Mouse (Mus musculus) central nervous system, embryonic 18 days (tissue): ENCODE results near the gene Irs3. TPM values are rescaled to one million over a fixed set of nuclear protein-coding genes. Genes with fewer than 3 reads are reported as not detected.

Source experiments
- polyA plus RNA-seq: library from polyadenylated mRNA; depleted of rRNA; stranded (reverse); fragments of >200 nt; gene quantifications from 2 replicates; pipeline ENCODE4 v1.2.3, GENCODE M21; 2012; rRNA removed

Gene Irs3
- polyA plus RNA-seq: 0.11 and 0.12 TPM in 2 replicates

DNA sequence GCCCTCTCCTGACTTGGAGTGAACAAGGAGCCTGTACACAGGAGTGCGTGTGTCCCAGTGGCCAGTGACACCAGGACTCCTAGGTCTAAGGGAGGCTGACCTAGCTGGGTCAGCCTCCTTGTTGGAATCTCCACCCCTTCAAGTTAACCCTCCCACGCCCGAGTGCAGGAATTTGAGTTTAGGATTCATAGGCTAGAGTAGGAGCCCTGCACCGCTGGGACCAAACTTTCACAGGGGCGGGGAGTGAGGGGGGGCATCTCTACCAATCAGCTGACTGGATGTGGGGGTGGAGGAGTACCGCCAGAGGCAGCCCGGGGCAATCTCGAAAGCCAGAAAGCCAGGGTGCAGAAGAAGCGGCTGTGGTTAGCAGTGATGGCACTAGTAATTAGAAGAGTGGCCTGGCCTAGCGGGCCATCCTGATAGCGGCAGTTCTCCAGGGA is at the start of gene Irs3:
Gene Irs3 (minus strand): TSS at position 63 of the 440 bp plus-strand sequence.

DNA sequence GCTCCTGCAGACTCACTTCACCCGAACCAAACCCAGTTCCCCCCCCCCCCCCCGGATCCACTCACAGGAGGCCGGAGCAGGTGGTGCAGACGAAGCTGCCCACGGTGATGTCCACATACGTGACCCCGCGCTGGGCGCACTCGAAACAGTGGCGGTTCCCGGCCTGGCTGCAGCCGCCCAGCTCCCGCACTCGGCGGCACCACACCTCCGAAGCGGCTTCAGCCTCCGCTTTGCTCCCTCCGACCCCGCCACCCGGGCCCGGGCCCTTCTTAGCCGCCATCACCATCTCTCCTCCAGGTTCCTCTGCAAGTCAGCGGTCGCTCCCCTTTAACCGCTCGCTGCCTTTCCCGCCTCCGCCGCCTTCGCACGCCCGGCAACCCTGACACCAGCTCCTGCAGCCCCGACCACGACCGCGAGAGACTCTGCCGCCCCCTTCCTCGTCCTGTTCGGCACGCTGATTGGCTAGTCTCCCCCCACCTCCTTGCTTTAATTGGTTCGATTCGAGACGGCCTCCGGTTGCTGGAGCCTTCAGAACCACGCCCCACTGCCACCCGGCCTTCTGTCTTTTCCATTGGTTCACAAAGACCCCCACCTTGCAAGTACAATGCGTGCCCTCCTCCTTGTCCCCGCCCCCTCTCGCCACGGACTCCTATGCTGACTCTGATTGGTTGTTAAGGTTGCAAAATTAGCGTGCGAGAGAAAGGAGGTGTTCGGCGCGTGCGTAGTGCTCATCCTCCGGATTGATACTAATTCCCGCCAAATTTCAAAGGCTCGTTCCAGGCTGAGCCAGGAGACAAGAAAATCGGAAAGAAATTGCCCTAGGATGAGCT is 39.0 kb upstream of the Irs3 start, which contains the start of gene Agfg2:
Gene Agfg2 (minus strand): TSS at position 433 of the 830 bp plus-strand sequence.

DNA sequence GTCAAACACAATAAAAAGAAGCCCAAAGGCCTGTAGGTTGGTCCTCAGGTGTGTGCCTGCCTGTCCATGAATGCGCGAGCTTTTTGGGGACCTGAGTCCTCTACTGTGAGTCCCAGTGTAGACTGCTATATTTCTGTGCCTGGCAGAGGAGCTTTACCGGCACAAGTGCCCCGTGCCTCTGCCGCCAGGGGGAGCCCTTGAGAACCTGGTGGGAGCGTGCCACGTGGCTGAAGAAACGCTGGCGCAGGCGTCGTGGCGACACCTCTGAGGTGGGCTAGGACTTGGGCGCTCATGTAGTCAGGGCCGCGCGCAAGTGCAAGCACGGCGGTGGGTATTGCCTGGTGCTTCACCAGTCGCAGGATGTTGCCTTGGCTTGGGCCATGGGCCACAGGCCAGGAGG is 4.5 kb downstream of the Irs3 start, which contains the start of gene Sap25:
Gene Sap25 (plus strand): TSS at position 281 of the 400 bp plus-strand sequence.

DNA sequence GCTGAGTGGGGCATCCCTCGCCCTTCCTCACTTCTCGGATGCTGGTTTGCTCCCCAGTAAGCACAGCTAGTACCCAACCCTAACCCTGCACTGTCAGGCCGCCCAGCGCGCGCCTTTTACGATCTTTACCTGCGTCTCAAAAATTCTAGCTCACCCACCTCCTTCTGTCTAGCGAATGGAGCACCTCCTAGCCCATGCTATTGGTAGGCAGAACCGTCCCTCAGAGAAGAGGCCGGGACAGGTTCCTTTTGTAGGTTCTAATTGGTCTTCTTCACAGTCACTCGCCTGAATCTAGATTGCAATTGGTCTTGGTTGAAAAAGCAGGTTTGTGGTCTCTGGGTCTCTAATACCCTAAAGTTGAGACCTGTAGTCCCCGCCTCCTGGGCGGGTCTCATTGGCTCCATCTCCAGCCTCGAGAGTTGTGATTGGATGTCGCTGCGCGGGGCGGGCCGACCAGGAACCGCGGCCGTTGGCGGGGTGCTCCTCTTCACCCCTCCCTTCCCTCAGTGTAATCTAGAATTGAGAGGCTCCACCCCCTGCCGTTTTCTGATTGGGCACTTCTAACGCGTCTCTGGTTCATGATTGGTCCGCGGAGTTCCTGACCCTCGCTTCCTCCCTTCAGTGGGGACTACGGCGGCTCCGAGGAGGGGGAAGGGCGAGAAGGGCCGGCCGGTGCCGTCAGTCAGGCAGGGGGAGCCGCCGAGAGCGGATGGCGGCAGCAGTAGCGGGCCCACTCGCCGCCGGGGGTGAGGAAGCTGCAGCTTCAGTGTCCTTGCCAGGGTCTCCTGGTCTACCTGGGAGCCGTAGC is 16.8 kb downstream of the Irs3 start, which contains the start of the genes Fbxo24, Lrch4 and Gm20605:
Gene Fbxo24 (minus strand): TSS at position 505 of the 808 bp plus-strand sequence.
Gene Lrch4 (plus strand): TSS at position 624 of the 808 bp plus-strand sequence.
Gene Gm20605 (plus strand): TSS at position 678 of the 808 bp plus-strand sequence.

DNA sequence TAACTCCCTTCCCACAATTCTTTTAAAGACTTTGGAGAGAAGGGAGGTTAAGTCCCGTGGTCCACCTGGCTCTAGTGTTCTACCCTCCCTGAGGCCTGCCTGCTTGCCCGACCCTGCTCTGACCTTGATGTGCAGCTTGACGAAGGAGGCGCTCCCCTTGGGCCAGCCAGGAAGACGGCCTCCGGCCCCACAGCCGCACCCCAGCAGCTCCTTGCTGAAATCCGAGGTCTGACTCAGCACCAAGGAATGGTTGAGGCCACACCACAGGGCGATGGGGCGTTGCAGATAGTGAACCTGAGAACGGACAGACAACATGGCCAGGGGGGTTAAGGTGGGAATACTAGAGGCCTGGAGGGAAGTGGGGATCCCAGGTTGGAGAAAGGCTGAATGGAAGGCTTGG is 32.0 kb downstream of the Irs3 start, which contains the start of gene Pcolce:
Gene Pcolce (minus strand): TSS at position 235 of the 400 bp plus-strand sequence.

DNA sequence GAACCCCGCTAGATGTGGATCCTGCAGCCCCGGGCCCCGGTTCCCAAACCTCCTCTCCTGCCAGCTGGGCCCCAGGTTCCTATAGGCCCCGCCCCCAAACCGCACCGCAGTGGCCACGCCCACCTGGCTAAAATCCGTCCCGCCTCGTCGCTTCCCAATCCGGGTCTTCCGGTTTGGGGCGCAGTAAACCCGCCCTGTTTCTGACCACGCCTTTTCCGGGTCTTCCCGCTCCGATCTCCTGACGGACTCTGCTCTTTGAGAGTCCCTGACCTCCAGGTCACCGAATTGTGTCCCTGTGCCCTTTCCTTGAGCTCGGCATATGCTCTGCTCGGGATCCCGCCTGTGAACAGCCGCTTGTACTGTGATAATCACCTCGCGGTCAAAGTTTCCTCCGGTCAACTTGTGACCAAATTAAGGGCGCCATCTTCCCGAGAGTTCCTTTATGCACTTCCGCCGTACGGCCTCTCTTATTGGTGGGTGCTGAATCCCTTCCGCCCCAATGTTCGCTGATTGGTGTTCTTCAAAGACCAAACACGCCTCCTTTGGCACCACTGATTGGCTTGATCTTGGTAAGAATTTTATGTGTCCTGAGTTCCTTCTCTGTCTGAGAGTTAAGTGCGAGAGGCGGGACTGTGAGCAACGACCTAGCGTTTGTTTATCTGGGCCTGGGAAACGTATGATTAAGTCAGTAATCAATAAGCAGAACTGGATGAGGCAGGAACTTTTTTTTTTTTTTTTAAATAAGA is 44.7 kb downstream of the Irs3 start, which contains the start of gene Mospd3:
Gene Mospd3 (minus strand): TSS at position 440 of the 746 bp plus-strand sequence.

Other genes starting within 250 kb of the Irs3 start
- 0.45 and 0.57 TPM in 2 replicates for gene Zan, start 168.7 kb downstream of the Irs3 start, polyA plus RNA-seq
- gene Pop7, start 143.2 kb downstream of the Irs3 start, polyA plus RNA-seq: 70.9 and 72.2 TPM in 2 replicates
- gene Gigyf1, start 127.2 kb downstream of the Irs3 start, polyA plus RNA-seq: 50.1 and 51.6 TPM in 2 replicates
- gene Epo, start 112.5 kb downstream of the Irs3 start, polyA plus RNA-seq: not detected in 2 replicates
- gene Gnb2, start 112.2 kb downstream of the Irs3 start, polyA plus RNA-seq: 906 and 968 TPM in 2 replicates
- 310 and 353 TPM in 2 replicates for gene Actl6b, start 92.2 kb downstream of the Irs3 start, polyA plus RNA-seq
- 13.6 and 15.5 TPM in 2 replicates for gene Tfr2, start 75.9 kb downstream of the Irs3 start, polyA plus RNA-seq
- gene Mospd3, start 44.7 kb downstream of the Irs3 start, polyA plus RNA-seq: 70.8 and 83.0 TPM in 2 replicates
- 16.1 and 32.8 TPM in 2 replicates for gene Pcolce, start 31.9 kb downstream of the Irs3 start, polyA plus RNA-seq
- 0.16 and 0.23 TPM in 2 replicates for gene Fbxo24, start 16.7 kb downstream of the Irs3 start, polyA plus RNA-seq
- 9.6 and 11.4 TPM in 2 replicates for gene Lrch4, start 16.6 kb downstream of the Irs3 start, polyA plus RNA-seq
- gene Gm20605, start 16.5 kb downstream of the Irs3 start, polyA plus RNA-seq: 10.2 and 10.7 TPM in 2 replicates
- 17.5 and 20.8 TPM in 2 replicates for gene Sap25, start 4.4 kb downstream of the Irs3 start, polyA plus RNA-seq
- gene Agfg2, start 39.0 kb upstream of the Irs3 start, polyA plus RNA-seq: 21.1 and 22.9 TPM in 2 replicates
- 180 and 212 TPM in 2 replicates for gene Nyap1, start 95.9 kb upstream of the Irs3 start, polyA plus RNA-seq
- gene Tsc22d4, start 100.0 kb upstream of the Irs3 start, polyA plus RNA-seq: 68.3 and 79.4 TPM in 2 replicates
- gene Ppp1r35, start 133.1 kb upstream of the Irs3 start, polyA plus RNA-seq: 46.6 and 55.4 TPM in 2 replicates
- 30.1 and 30.3 TPM in 2 replicates for gene Mepce, start 141.9 kb upstream of the Irs3 start, polyA plus RNA-seq
- 9.8 and 11.7 TPM in 2 replicates for gene Zcwpw1, start 142.1 kb upstream of the Irs3 start, polyA plus RNA-seq
- gene Pilra, start 190.6 kb upstream of the Irs3 start, polyA plus RNA-seq: 0.25 and 0.45 TPM in 2 replicates
- 0.04 TPM in 1 of 2 replicates, not detected in the other for gene Pilrb1, start 212.4 kb upstream of the Irs3 start, polyA plus RNA-seq
- 0.05 TPM in 1 of 2 replicates, not detected in the other for gene Pilrb2, start 226.1 kb upstream of the Irs3 start, polyA plus RNA-seq